Mouse (Mus musculus): Measurements from ENCODE around the gene Sorl1. TPM values are rescaled to one million over a fixed set of nuclear protein-coding genes. Genes with fewer than 3 reads are reported as not detected.

The Sorl1 gene
- total and polyA plus RNA-seq, 3 experiments = 2.5 to 12.3 (median 6.3) TPM

DNA sequence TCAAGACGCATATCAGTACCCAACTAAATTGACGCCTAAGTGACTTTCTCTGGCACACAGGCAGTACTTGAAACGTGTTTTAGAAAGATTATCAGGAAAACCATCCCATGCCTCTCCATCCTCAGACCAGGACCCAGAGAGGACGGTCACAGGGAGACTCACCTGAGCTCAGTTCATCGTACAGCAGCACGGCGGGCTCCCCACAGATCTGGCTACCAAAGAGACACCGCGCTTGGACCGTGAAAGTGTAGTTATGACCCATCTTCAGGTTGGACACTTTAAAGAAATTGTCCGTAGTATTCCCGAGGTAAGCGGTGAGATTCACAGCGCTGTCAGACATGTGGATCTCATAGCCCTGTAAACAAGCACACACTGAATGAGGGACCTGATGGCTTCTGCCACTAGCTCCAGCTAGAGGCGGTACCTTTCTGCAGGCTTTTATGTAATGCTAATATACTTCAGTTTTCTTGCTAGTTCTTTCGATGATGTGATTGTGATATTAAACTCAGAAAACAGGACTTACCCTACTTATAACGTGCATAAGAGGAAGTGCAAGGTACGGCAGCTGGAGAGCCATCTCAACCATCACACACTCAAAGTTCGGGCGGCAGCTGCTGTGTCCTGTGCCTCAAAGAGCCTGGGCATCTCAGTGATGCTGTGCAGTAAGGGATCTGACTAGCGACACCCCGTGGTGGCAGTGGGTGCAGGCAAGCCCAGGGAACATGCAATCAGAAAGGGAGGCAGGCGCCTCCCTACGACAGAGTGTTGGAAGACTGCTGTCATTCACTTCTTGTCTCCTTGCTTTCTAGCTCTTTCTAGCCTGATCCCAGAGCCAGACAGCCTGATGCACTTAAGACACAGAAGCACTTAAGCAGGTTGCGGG, 150.1 kb downstream of the Sorl1 start:
- Histone ChIP-seq H3K79me2 (replicated peaks; ENCODE audit: control insufficient read depth, extremely low read depth, insufficient read depth, poor library complexity, severe bottlenecking) (no peaks in the 10 kb centered on the region), H3K27me3 (replicated peaks) (no peaks in the 10 kb centered on the region), H3K4me3 (replicated peaks in 1 of 3; ENCODE audit: low read depth in 2 of 3, low read length in 2 of 3, poor library complexity in 1 of 3) (no peak overlapping the region), H3K9ac (ENCODE audit: insufficient read depth, low read depth) (no peak overlapping the region), H3K36me3 (replicated peaks in 1 of 2; ENCODE audit: control insufficient read depth in 1 of 2, insufficient read depth in 1 of 2, low read length in 1 of 2) (peaks cover 0 to 70% of the 10 kb centered on the region in 2 experiments), H3K4me2 (ENCODE audit: insufficient read depth, low read depth, poor library complexity, severe bottlenecking) (no peak overlapping the region), H3K9me3 (replicated peaks; ENCODE audit: low read length) (peaks cover 6% of the 10 kb centered on the region), H3K27ac (ENCODE audit: insufficient read depth, low read depth) (no peak overlapping the region), H3K4me1 (ENCODE audit: control insufficient read depth in 1 of 2, insufficient read depth in 2 of 2) (no peaks in the 10 kb centered on the region)
- TF ChIP-seq MEF2A (IDR thresholded peaks at IDR 0.05; ENCODE audit: borderline replicate concordance, low read depth, low read length) = no peak
- no peak for TF ChIP-seq CHD2 (IDR thresholded peaks at IDR 0.05; ENCODE audit: low read length)
- TF ChIP-seq JUN (IDR thresholded peaks at IDR 0.05; ENCODE audit: insufficient read depth, low read depth, low read length) = no peak
- TF ChIP-seq CHD1 (IDR thresholded peaks at IDR 0.05; ENCODE audit: low read depth, low read length) = no peak
- TF ChIP-seq SMC3 (IDR thresholded peaks at IDR 0.05; ENCODE audit: low read depth, low read length) = peak; percentile 53
- TF ChIP-seq RCOR1 (conservative IDR thresholded peaks at IDR 0.05; ENCODE audit: low read depth, low read length) = no peak
- TF ChIP-seq TBP (conservative IDR thresholded peaks at IDR 0.05; ENCODE audit: low read depth, low read length) = no peak
- TF ChIP-seq CTCF (conservative IDR thresholded peaks at IDR 0.05 in 1 of 2, IDR thresholded peaks at IDR 0.05 in 1 of 2; ENCODE audit: low read depth in 2 of 2, low read length in 2 of 2) = peak in 1 of 2 experiments; percentile 72; a peak in 2 of 4 replicates
- TF ChIP-seq RAD21 (IDR thresholded peaks at IDR 0.05; ENCODE audit: low read depth, low read length) = peak; percentile 34
- peak; percentile 38 for DNase-seq (ENCODE audit: extremely low read depth)
- dilution Hi-C loops (cut with MboI; ENCODE audit: extremely low pct_ligation_motif_present, extremely low pct_unique_long_range_greater_than_20kb, low sequenced_read_pairs) (no loop called here), in situ Hi-C loops (cut with MboI; ENCODE audit: low pct_ligation_motif_present, low pct_unique_long_range_greater_than_20kb, low sequenced_read_pairs) (no loop called here)

DNA sequence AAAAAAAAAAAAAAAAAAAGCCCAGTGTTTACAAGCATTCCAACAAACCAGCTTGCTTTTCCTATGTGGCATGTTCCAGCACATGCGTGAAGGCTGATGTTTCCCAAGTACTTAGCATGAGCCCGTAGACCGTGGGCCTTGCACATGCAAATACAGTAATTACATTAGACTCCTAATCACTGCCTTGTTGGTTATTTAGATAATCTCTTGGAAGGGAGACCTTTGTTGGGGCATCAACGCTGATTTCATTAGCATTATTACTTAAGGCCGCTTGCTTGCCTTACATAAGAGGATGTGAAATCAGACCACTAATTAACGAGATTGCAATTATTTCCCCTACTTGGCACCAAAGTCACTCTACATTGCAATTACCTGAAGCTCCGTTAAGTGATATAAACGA, 154.1 kb downstream of the Sorl1 start:
- dilution Hi-C loops (cut with MboI; ENCODE audit: extremely low pct_ligation_motif_present, extremely low pct_unique_long_range_greater_than_20kb, low sequenced_read_pairs) = no loop called here
- Histone ChIP-seq H3K9me3 (replicated peaks; ENCODE audit: low read length) (no peaks in the 10 kb centered on the region), H3K4me2 (ENCODE audit: insufficient read depth, low read depth, poor library complexity, severe bottlenecking) (no peak overlapping the region), H3K27ac (ENCODE audit: insufficient read depth, low read depth) (no peak overlapping the region), H3K4me1 (ENCODE audit: control insufficient read depth in 1 of 2, insufficient read depth in 2 of 2) (no peaks in the 10 kb centered on the region), H3K79me2 (replicated peaks; ENCODE audit: control insufficient read depth, extremely low read depth, insufficient read depth, poor library complexity, severe bottlenecking) (no peaks in the 10 kb centered on the region), H3K27me3 (replicated peaks) (no peaks in the 10 kb centered on the region), H3K36me3 (replicated peaks in 1 of 2; ENCODE audit: control insufficient read depth in 1 of 2, insufficient read depth in 1 of 2, low read length in 1 of 2) (peaks cover 0 to 36% of the 10 kb centered on the region in 2 experiments), H3K4me3 (replicated peaks in 1 of 3; ENCODE audit: low read depth in 2 of 3, low read length in 2 of 3, poor library complexity in 1 of 3) (no peak overlapping the region), H3K9ac (ENCODE audit: insufficient read depth, low read depth) (no peak overlapping the region)
- TF ChIP-seq ZKSCAN1 (IDR thresholded peaks at IDR 0.05; ENCODE audit: borderline replicate concordance, low read depth, low read length) (no peak), E2F4 (IDR thresholded peaks at IDR 0.05; ENCODE audit: insufficient replicate concordance, low read depth, low read length) (no peak), EP300 (IDR thresholded peaks at IDR 0.05; ENCODE audit: low read length) (no peak), KAT2A (IDR thresholded peaks at IDR 0.05; ENCODE audit: insufficient replicate concordance, low read length) (no peak), CHD2 (IDR thresholded peaks at IDR 0.05; ENCODE audit: low read length) (no peak), MAFK (IDR thresholded peaks at IDR 0.05; ENCODE audit: insufficient replicate concordance, low read length) (no peak), JUND (conservative IDR thresholded peaks at IDR 0.05; ENCODE audit: low read depth, low read length) (no peak)
- no peak for DNase-seq (ENCODE audit: extremely low read depth)
- in situ Hi-C loops (cut with MboI; ENCODE audit: low pct_ligation_motif_present, low pct_unique_long_range_greater_than_20kb, low sequenced_read_pairs) = no loop called here

Measured in CH12.LX (cell line).